Mouse (Mus musculus) lung, adult 18-20 months (tissue): Measurements from ENCODE around the gene Polr2l.

ENCODE experiments used
- DNase-seq, 2 experiments: peaks; one replicate each; pipeline ENCODE4 v3.0.0; 2022; ENCODE audit warnings: mixed read lengths in 2 of 2

Gene Polr2l

GRCm38 (mm10) chr7:141431434-141432185, 43.3 kb downstream of the Polr2l start:
- DNase-seq: no peak

- no peak for DNase-seq
These were observed 44.2 kb downstream of the Polr2l start for GRCm38 (mm10) chr7:141430585-141431240.

- DNase-seq: no peak
These were observed 44.9 kb downstream of the Polr2l start for GRCm38 (mm10) chr7:141429840-141430584.

- peak in 1 of 2 experiments; percentile 56 for DNase-seq
These were observed 45.6 kb downstream of the Polr2l start, which contains the start of gene Cend1 for GRCm38 (mm10) chr7:141429310-141429709. Gene Cend1, minus strand, starts transcription at chr7:141429491.

GRCm38 (mm10) chr7:141428701-141429100, 46.2 kb downstream of the Polr2l start:
- no peak for DNase-seq

GRCm38 (mm10) chr7:141426948-141427730, 47.8 kb downstream of the Polr2l start:
- DNase-seq: no peak

- no peak for DNase-seq
These were observed 51.1 kb downstream of the Polr2l start for GRCm38 (mm10) chr7:141423811-141424210.
